Mouse (Mus musculus) mesoderm, embryonic 11.5 days (tissue): ENCODE measurements at regions not wholly inside any gene's neighbourhood (a gene's known extent, or its start where the extent isn't known, plus 50 kb on each side); places are given as distances from the start of the nearest gene placed in this dataset.

Source experiments
- DNase-seq: peaks from one replicate; pipeline ENCODE4 v3.0.0-alpha.2; 2012; ENCODE audit warnings: low read depth, low spot score

- DNase-seq, result no peak
Observed at GRCm38 (mm10) chr2:84549626-84550025, 73.1 kb upstream of the Tfpi start.

GRCm38 (mm10) chr2:84548625-84549024 is 72.0 kb upstream of the Tfpi start:
- no peak for DNase-seq

DNA sequence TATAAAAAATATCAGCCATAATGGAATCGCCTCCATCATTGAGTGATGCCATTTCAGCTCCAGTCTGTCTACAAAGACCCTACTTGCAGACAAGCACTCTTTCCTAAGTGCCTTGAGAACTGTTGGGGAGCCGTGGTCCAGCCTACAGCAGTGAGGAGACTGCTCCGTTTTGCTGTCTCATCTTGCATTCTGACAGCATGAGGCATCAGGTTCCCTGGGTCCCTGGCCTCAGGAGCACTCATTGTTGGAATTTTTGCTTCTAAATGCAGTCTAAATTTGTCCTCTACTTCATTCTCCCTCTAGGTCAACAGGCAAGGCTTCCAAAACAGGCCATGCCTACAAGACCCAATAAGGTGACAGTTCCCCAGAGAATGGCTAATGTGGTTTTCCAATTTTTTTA is 69.1 kb upstream of the Tfpi start:
- DNase-seq, result no peak

DNA sequence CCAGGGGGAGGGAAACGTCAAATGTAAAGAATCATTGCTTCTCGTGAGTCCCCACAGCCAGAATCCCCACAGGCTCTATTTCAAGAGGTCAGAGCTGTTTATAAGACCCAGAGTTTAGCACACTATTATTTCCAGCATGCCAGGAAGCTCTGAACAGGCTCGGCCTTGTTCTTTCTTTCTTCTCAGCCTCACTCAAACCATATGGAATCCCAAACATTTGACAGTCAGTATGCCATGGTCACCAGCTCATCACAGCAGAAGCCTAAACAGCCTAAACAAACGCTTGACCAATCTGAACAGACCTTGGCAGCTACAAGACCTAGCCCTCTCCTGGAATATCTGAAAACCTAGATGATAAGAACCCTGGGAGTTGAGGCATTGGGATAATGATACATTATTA is 68.2 kb upstream of the Tfpi start:
- DNase-seq, result peak; percentile 24

DNA sequence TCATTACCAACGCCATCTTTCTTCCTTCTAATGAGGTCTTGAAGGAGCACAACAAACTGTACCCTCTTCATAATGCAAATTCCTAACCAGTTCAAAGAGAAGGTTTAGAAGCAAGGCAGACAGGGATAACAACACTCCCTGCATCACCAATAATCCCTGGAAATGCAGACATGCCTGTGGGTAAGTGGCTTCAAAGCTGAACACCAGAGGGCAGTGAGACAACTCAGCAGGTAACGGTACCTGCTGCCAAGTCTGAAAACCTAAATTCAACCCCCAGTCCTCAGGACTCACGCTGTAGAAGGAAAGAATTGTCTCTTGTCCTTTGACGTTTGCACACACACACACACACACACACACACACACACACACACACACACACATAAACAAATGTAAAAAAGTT is 67.6 kb upstream of the Tfpi start:
- no peak for DNase-seq

DNA sequence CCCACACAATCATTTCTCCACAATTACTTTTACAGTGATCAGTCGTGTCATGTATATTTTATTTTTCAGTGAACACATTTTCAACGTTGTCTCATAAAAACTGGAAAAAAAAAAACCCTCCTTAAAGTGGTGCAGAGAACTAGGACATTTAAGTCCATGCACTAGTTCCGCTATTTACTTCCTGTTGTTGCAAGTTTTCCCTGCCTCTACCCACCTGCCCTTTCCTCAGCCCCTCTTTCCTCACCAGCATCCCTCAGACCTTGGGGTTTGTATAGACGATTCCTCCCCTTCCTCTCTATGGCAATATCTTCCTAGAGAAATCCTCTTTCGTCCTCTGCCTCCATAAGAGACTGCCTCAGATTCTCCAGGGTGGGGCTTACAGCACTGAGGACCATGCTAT is 64.9 kb upstream of the Tfpi start:
- no peak for DNase-seq

- no peak for DNase-seq
Observed at GRCm38 (mm10) chr2:84539096-84539495, 62.5 kb upstream of the Tfpi start.

- no peak for DNase-seq
Observed at GRCm38 (mm10) chr2:84537957-84538356, 61.4 kb upstream of the Tfpi start.

GRCm38 (mm10) chr2:84531215-84531614 is 54.6 kb upstream of the Tfpi start:
- DNase-seq, result no peak

DNA sequence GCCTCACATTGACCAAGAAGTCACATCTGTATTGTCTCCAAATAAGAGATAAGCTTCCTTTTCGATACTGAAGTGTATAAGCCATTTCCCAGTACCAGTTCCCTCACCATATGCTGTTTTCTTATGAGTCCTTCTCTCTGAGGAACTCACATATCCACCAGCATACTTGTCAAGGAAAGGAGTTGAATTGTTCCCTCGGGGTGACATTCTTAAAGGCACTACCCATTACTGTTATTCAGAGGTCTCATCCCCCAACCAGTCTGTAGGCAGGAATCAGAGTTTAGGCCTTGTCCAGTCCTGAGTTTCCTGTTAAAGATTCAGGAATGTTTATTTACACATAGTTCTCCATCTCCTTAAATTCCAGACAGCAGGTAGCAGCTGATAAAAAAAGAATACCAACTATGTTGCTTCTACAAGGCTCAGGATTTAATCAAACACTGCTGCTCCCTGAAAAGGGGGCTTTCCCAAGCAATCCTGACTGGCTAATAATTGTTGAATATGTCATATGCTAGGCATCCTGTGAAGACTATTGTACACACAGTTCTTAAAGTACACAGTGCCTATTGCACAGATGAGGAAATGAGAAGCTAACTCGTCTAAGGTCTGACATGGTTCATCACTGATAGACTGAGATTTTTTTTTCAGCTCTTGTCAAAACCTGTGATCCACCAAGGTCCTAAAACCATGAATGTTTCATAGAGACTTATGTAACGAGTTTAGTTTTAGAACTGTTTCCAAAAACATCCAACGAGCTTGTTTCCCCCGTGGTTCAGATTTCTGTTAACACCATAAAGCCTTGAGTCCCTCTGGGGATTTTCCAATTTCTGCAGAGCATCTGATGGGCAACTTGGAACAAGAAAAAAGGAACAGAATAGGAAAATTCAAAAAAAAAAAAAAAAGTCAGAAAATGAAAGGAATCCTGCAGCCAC is 52.5 kb upstream of the Tfpi start:
- DNase-seq, result no peak
